Mouse (Mus musculus) liver, adult 2 months (tissue): Measurements from ENCODE around the gene A730071L15Rik.

Source experiments
- CTCF ChIP-seq: fragments of 200-500 bp; IDR thresholded peaks from 2 replicates; pipeline ENCODE4 v1.5.1; 2011; ENCODE audit warnings: low read depth, low read length, control low read depth
- POLR2A ChIP-seq: fragments of 200-500 bp; IDR thresholded peaks from 2 replicates; pipeline ENCODE4 v1.6.1; 2011; ENCODE audit warnings: low read length, control low read depth; ENCODE audit not compliant: insufficient read depth; ENCODE audit errors: extremely low read depth

- TF ChIP-seq CTCF (no peak), POLR2A (no peak)
Observed at GRCm38 (mm10) chr11:6175506-6175905, 24.3 kb upstream of the A730071L15Rik start.
